Mouse (Mus musculus) cerebellum, adult 18-20 months (tissue): Measurements from ENCODE around the gene Trpm5.

ENCODE experiments used
- DNase-seq, 2 experiments: peaks; one replicate each; pipeline ENCODE4 v3.0.0; 2021

The Trpm5 gene

DNA sequence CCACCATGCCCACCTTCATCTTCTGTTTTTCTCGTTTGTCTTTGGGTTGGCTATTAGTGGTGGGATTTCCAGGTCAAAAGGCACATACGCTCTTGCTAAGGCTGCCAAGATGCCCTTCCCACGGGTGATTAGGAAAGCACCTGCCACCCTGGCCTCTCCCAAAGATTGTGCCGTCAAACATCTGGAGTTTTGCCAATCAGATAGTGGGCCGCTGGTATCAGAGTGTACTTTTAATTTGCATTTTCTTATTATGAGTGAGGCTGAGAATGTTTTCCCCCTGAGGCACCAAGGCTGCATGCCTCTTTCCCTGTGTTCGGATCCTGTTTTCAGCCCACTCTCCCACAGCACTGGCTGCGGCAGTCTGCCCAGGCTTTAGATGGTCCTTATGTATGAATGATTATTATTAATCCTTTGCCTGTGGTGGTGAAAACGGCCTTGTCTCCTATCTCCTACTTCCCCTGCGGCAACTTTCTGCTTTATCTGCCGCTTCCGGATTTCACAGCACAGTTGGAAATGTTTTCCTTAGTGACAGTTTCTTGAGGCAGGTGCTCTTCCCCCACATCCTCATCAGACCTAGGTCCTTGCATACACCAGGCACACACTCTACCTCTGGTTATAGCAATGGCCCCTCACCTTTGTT is 10.9 kb upstream of the Trpm5 start:
- DNase-seq: no peak

- DNase-seq: no peak
Measured at GRCm38 (mm10) chr7:143100759-143101158, 6.3 kb upstream of the Trpm5 start.

- no peak for DNase-seq
Measured at GRCm38 (mm10) chr7:143095554-143095907, 1.1 kb upstream of the Trpm5 start.

- DNase-seq: no peak
Measured at GRCm38 (mm10) chr7:143093847-143094246, 595 bp downstream of the Trpm5 start.

- DNase-seq: peak; percentile 37 to 42
Measured at GRCm38 (mm10) chr7:143087070-143087579, 7.3 kb downstream of the Trpm5 start.

- DNase-seq: peak; percentile 63 to 65
Measured at GRCm38 (mm10) chr7:143086366-143086765, 8.1 kb downstream of the Trpm5 start.

- no peak for DNase-seq
Measured at GRCm38 (mm10) chr7:143083708-143084107, 10.7 kb downstream of the Trpm5 start.

DNA sequence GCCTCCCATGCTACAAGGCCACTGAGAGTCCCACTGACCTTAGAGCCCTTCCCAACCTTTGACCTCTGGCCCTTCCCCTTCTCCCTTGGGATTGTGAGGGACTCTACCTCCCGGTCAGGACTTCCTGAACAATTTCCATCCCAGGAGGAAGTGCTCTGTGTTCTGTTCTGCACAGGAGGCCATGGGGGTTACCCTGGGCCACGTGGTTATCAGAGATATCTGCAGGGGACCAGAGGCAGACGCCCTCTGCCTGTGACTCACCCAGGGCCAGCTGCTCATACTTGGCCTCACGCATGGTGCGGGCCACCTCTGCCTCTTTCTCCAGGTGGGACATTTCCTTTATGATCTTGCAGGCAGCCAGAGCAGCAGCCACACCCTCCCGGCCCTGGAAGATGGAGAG is 12.4 kb downstream of the Trpm5 start:
- DNase-seq: no peak

GRCm38 (mm10) chr7:143077351-143077750 is 17.1 kb downstream of the Trpm5 start:
- no peak for DNase-seq

DNA sequence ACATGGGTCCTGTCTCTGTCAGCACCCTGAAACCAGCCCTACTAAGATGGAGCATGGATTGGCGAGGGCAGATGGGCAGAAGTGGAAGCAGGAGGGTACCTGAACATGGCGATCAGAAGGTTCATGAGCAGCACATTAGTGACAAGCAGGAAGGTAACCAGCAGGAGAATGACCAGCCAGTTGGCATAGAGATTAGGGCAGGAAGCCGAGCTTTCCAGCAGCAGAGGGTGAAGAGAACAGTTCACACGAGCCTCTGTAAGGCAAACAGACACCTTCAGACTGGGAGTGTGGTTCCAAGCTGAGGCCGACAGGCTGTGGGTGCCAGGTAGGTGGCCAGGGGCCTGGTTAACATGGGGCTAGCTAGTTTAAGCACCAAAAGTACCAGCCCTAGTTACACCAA is 19.0 kb downstream of the Trpm5 start:
- no peak for DNase-seq

DNA sequence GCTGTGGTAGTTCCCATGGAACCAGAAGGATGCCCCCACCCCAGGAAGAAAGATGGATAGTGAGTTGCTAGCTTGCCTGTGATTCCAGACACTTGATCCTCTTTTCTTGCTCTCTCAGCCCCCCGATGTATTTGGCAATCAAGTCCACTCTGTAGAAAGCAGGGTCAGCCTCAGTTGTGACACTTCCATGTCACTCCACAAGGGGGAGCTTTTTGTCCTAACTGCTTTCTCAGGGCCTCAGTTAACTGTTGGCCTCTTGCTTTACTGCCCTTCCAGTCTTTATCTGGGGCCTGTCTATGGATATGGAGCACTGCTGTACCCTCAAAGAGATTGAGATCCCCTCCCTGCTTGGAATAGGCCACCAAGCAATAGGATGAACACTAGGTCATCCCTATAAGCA is 21.4 kb downstream of the Trpm5 start:
- peak; percentile 45 to 46 for DNase-seq

GRCm38 (mm10) chr7:143072605-143073004 is 21.8 kb downstream of the Trpm5 start:
- DNase-seq: no peak

DNA sequence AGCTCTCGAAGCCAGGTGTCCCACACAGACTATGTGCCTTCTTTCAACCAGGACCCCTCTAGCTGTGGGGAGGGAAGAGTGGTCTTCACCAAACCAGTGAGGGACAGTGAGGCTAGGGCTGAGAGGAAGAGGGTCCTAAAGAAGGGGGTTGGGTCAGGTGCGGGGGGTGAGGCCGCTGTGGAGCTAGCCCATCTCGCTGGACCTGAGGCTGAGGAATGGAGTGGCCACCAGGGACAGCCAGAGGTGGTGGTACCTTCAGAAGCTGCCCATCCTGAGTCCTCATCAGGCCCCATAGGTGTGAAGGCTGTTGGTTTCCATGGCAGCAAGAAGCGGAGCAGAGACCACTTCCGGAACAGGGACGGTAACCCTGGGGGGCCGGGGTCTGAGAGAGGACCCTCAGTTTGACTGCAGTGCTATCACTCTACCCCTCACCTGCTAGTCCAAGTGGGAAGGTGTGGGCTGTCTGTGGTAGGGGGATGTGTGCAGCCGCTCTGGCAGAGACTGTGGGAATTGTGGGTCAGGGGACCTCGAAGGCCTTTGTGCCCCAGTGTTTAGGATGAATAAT is 23.9 kb downstream of the Trpm5 start:
- DNase-seq: no peak

DNA sequence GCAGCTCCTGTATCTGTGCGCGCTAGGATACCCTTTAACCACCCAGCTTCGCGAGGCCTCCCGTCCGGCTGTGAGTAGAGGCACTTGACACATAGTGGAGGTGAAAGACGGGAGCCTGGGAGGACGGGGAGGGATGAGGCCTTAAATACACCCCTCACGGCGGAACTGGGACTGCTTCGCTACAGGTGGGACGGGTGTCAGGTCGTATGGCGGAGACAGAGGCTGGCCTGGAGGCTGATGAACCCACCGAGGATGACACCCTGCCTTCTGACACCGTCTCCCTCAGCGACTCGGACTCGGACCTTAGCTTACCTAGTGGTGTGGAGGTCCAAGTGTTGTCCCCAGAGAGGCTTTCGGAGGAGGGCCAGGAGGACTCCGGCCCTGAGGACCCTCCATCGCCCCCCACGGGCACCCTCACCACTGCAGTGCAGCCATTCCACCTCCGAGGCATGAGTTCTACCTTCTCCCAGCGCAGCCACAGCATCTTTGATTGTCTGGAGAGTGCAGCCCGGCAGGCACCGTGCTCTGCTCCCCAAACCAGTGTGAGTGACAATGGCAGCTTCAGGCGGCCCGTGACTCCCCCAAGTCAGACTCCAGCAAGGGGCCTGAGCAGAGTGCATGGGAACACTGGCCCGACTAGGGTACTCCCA is 24.6 kb downstream of the Trpm5 start:
- peak; percentile 37 to 43 for DNase-seq

- peak; percentile 97 to 99 for DNase-seq
Measured at GRCm38 (mm10) chr7:143068882-143069591, 25.4 kb downstream of the Trpm5 start, which contains the start of gene Tssc4. TSS of gene Tssc4 (plus strand) at chr7:143069249.

- DNase-seq: peak; percentile 61 to 75
Measured at GRCm38 (mm10) chr7:143068316-143068881, 26.0 kb downstream of the Trpm5 start.

- DNase-seq: no peak
Measured at GRCm38 (mm10) chr7:143067897-143068296, 26.5 kb downstream of the Trpm5 start.

DNA sequence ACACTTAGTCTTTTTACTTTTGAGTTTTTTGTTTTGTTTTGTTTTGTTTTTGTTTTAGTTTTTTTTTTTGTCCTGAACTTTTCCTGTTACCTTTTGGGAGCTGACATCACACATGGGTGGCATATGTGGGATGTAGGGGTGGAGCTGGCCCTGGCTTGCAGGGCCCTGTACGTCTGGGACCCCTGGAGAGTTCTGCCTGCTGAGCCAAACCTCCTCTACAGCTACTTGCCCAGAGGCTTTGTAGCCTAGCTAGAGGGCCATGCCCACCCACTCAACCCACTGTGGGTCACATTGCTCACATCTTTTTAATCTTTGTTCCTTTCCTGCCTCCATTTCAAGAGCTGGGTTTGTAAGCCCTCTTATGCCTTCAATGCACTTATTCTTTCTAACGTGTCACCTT is 27.0 kb downstream of the Trpm5 start:
- no peak for DNase-seq

DNA sequence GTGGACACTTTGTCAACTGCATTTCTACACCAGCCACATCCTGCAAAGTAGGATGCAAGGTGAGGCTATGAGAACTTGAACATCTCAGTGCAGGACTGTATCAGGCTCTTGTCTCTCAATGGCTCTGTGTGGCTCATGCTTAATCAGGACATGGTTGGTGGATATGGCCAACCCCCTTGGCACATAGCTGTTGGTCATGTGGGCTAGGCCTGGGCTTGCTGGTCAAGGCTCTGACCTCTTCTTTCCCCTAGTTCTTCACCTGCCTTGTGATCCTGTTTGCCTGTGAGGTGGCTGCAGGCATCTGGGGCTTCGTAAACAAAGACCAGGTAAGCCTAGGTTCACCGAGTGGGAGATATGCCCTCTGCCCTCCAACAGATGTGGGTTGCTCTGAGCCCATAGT is 28.8 kb downstream of the Trpm5 start:
- no peak for DNase-seq

DNA sequence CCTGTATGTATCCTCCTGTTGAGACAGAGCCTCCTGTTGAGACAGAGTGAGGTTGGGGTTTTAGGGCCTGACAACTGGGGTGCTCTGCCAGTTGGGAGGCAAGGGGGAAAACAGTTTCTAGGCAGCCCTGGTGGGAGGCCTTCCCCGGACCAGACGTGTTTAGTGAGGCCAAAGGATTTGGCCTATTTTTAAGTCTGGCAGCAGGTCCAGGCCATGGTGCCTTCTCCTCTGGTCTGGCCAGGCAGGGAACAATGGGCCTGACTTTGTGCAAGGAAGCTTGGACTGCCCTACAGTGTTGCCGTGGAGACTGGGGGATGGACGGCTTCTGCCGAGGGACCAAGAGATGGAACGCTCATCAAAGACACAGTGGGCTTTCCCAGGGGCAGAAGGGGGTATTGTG is 30.2 kb downstream of the Trpm5 start:
- DNase-seq: peak in 1 of 2 experiments; percentile 40

DNA sequence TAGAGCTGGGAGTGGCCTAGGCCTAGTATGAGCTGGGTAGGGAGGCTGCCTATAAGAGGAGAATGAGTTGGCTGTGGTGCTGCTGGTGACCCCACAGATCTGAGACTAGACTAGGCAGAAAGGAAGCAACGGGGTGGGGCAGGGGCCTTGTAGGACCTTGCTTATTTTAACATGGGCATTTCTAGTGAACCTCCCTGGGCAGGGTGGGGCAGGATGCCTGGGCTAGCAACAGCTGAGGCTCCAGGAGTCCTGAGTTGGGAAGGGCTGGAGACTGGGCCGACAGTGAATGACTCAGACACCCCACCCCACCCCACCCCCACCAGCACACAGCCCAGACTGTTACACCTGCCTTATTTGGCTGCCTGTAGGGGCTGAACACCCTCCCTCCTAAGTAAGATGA is 31.7 kb downstream of the Trpm5 start:
- no peak for DNase-seq

- peak; percentile 51 to 58 for DNase-seq
Measured at GRCm38 (mm10) chr7:143059202-143059870, 35.1 kb downstream of the Trpm5 start.
